Mouse (Mus musculus): ENCODE measurements around the gene Hoxa6. TPM values are rescaled to one million over a fixed set of nuclear protein-coding genes. Genes with fewer than 3 reads are reported as not detected.

The Hoxa6 gene
- total and polyA plus RNA-seq, 3 experiments: 0.16 TPM; not detected in 2

DNA sequence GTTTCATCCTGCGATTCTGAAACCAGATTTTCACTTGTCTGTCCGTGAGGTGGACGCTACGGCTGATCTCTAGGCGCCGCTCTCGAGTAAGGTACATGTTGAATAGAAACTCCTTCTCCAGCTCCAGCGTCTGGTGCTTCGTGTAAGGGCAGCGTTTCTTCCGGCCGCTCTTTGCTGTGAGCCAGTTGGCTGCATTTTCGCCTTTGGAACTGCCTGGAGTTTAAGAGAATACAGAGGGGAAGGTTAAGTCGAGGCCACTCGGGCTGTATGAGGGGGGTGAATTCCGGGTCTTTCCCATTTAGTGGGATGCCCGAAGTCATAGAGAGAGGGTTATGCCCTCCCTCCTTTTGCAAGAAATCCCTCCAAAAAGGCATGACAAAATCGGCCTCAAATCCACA, 24.0 kb upstream of the Hoxa6 start:
- H3K27me3 ChIP-seq (ENCODE audit: insufficient read depth, low read length): peaks cover 54% of the 10 kb centered on the region
- H3K4me3 ChIP-seq (ENCODE audit: low read depth, low read length): no peak overlapping the region
- peaks cover 12% of the 10 kb centered on the region for H3K9me3 ChIP-seq (replicated peaks)
- DNase-seq (ENCODE audit: low spot score) (no peak), ATAC-seq (ENCODE audit: extremely low read depth, insufficient number of reproducible peaks, low FRiP score, poor library complexity, severe bottlenecking) (no peak)
- no peaks in the 10 kb centered on the region for H3K4me1 ChIP-seq (ENCODE audit: insufficient read depth, low read depth, low read length)
- H3K36me3 ChIP-seq (replicated peaks): no peaks in the 10 kb centered on the region
- TF ChIP-seq GATA2 (IDR thresholded peaks at IDR 0.05; ENCODE audit: borderline replicate concordance, low read depth, low read length): no peak
- no peak for TF ChIP-seq POLR2AphosphoS5 (IDR thresholded peaks at IDR 0.05; ENCODE audit: insufficient replicate concordance, low read depth, low read length)
- no peak for TF ChIP-seq TAL1 (conservative IDR thresholded peaks at IDR 0.05; ENCODE audit: low read depth, low read length)
- TF ChIP-seq GATA1 (IDR thresholded peaks at IDR 0.05; ENCODE audit: borderline replicate concordance, low read length): no peak
- no peak for TF ChIP-seq CTCF (IDR thresholded peaks at IDR 0.05; ENCODE audit: low read depth, low read length)

DNA sequence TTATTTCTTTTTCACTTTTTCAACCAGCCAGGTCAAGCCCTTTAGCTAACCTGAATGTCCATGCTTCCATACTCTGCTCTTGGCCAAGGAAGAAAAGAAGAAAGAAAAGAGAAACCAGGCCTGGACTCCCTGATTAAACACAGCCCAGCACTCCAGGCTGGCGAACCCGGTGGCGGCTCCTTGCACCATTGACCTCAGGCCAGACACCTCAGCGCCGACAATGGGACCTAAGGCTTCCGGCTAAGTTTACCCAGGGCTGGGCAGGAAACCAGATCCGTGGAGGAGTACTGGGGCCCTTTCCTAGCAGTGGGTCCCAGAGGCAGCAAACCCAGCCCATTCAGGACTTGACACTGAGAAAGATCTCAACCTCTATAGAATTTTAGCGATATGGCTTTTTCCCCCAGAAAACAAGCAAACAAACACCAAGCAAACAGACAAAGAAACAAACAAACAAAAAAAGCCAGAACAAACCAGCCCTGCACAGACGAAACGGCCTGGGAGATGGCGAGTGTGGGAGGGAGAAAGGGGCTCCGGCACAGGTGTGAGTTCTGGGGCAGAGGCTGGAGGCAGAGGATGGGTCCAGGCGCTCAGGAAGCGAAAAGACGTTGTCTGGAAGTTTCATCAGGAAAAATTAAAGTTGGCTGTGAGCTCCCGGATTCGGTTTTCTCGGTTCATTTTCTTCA, 23.5 kb upstream of the Hoxa6 start:
- Histone ChIP-seq H3K4me3 (ENCODE audit: low read depth, low read length) (no peak overlapping the region), H3K36me3 (replicated peaks) (no peaks in the 10 kb centered on the region), H3K27me3 (ENCODE audit: insufficient read depth, low read length) (peaks cover 54% of the 10 kb centered on the region), H3K4me1 (ENCODE audit: insufficient read depth, low read depth, low read length) (no peaks in the 10 kb centered on the region), H3K9me3 (replicated peaks) (peaks cover 12% of the 10 kb centered on the region)
- TF ChIP-seq POLR2AphosphoS5 (IDR thresholded peaks at IDR 0.05; ENCODE audit: insufficient replicate concordance, low read depth, low read length) (no peak), CTCF (IDR thresholded peaks at IDR 0.05; ENCODE audit: low read depth, low read length) (no peak), TAL1 (conservative IDR thresholded peaks at IDR 0.05; ENCODE audit: low read depth, low read length) (no peak), GATA2 (IDR thresholded peaks at IDR 0.05; ENCODE audit: borderline replicate concordance, low read depth, low read length) (no peak), GATA1 (IDR thresholded peaks at IDR 0.05; ENCODE audit: borderline replicate concordance, low read length) (no peak)
- no peak for ATAC-seq (ENCODE audit: extremely low read depth, insufficient number of reproducible peaks, low FRiP score, poor library complexity, severe bottlenecking)
- DNase-seq (ENCODE audit: low spot score): no peak

DNA sequence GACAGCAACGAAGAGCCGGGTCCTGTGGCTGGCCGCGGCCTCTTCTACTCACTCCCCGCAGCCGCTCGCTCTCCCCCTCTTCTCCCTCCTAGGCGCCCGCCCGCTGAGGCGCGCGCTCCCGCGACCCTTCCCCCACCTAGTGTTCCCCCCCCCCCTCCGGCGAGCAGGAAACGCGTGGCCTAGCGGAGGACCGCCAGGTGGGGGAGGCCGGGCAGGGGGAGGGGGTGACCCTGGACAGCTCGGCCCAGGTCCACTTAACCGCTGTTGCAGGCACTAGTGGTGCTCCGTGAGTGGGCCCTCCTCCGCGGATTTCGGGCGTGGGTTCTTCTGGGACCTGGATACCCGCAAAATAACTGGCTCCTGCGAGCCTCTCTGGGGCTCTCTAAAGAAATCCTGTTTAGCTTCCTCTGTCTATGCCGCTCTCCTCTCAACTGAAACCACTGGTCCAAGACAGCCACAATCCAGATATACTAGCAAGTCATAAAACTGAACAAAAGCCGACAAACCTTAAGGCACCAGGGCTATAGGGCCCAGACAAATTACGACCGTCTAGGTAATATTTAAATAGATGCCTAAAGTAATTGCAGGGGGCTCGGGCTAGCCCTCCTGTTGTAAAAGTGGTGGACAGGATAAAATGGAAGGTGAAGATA, 22.1 kb upstream of the Hoxa6 start, which contains the start of gene Hoxa9:
Gene Hoxa9, minus strand, starts transcription at position 574 of the 650 bp plus-strand sequence.
- DNase-seq (ENCODE audit: low spot score) (no peak), ATAC-seq (ENCODE audit: extremely low read depth, insufficient number of reproducible peaks, low FRiP score, poor library complexity, severe bottlenecking) (no peak)
- H3K4me1 ChIP-seq (ENCODE audit: insufficient read depth, low read depth, low read length): no peaks in the 10 kb centered on the region
- TF ChIP-seq GATA2 (IDR thresholded peaks at IDR 0.05; ENCODE audit: borderline replicate concordance, low read depth, low read length) (no peak), TAL1 (conservative IDR thresholded peaks at IDR 0.05; ENCODE audit: low read depth, low read length) (no peak), GATA1 (IDR thresholded peaks at IDR 0.05; ENCODE audit: borderline replicate concordance, low read length) (no peak), POLR2AphosphoS5 (IDR thresholded peaks at IDR 0.05; ENCODE audit: insufficient replicate concordance, low read depth, low read length) (no peak), CTCF (IDR thresholded peaks at IDR 0.05; ENCODE audit: low read depth, low read length) (no peak)
- H3K36me3 ChIP-seq (replicated peaks): no peaks in the 10 kb centered on the region
- H3K27me3 ChIP-seq (ENCODE audit: insufficient read depth, low read length): peaks cover 66% of the 10 kb centered on the region
- H3K9me3 ChIP-seq (replicated peaks): peaks cover 12% of the 10 kb centered on the region
- no peak within 1 kb of the TSS for H3K4me3 ChIP-seq (ENCODE audit: low read depth, low read length)

DNA sequence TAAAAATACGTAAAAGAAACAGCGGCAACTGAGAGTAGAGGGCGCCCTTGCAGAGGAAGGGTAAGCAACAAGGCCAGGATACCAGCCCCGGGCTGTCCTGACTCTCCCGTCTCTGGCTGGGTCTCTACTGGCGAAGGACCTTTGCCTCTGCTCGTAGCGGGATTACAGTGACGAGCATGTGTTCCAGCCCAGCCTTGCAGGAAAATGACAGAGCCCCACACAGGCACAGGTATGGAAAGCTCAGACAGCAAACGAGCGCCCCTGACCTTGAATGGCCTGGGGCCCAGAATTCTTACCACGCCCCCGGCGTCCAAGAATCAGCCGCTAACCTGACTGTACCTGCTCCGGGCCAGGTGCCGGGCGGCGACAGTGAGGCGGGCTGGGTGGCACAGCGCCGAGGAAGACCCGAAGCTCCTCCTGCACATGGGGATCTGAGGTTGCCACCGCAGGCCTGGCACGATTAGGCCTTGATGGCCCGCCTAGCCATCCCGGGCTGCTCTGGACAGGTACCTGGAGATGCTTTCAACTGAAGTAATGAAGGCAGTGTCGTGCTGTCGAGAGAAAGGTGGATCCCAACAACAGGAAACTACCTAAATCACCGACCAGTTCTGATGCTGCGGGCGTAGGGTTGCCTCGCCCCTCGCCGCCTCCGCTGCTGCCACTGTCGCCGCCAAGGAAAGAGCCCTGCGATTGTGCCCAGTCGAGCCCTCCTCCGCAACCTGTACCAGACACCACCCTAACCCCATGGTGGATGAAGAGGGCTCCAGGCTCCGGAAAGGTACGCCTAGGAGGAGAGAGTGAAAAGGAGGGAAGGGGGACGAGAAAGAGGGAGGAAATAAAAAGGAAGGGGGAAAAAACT, 21.3 kb upstream of the Hoxa6 start:
- H3K27me3 ChIP-seq (ENCODE audit: insufficient read depth, low read length): peaks cover 74% of the 10 kb centered on the region
- H3K36me3 ChIP-seq (replicated peaks): no peaks in the 10 kb centered on the region
- no peak for ATAC-seq (ENCODE audit: extremely low read depth, insufficient number of reproducible peaks, low FRiP score, poor library complexity, severe bottlenecking)
- H3K4me3 ChIP-seq (ENCODE audit: low read depth, low read length): no peak overlapping the region
- no peak for TF ChIP-seq CTCF (IDR thresholded peaks at IDR 0.05; ENCODE audit: low read depth, low read length)
- TF ChIP-seq TAL1 (conservative IDR thresholded peaks at IDR 0.05; ENCODE audit: low read depth, low read length): no peak
- TF ChIP-seq POLR2AphosphoS5 (IDR thresholded peaks at IDR 0.05; ENCODE audit: insufficient replicate concordance, low read depth, low read length): no peak
- no peak for TF ChIP-seq GATA2 (IDR thresholded peaks at IDR 0.05; ENCODE audit: borderline replicate concordance, low read depth, low read length)
- TF ChIP-seq GATA1 (IDR thresholded peaks at IDR 0.05; ENCODE audit: borderline replicate concordance, low read length): no peak
- no peaks in the 10 kb centered on the region; the same call in 1 of the 2 replicates for H3K4me1 ChIP-seq (ENCODE audit: insufficient read depth, low read depth, low read length)
- peaks cover 11% of the 10 kb centered on the region for H3K9me3 ChIP-seq (replicated peaks)
- DNase-seq (ENCODE audit: low spot score): no peak

DNA sequence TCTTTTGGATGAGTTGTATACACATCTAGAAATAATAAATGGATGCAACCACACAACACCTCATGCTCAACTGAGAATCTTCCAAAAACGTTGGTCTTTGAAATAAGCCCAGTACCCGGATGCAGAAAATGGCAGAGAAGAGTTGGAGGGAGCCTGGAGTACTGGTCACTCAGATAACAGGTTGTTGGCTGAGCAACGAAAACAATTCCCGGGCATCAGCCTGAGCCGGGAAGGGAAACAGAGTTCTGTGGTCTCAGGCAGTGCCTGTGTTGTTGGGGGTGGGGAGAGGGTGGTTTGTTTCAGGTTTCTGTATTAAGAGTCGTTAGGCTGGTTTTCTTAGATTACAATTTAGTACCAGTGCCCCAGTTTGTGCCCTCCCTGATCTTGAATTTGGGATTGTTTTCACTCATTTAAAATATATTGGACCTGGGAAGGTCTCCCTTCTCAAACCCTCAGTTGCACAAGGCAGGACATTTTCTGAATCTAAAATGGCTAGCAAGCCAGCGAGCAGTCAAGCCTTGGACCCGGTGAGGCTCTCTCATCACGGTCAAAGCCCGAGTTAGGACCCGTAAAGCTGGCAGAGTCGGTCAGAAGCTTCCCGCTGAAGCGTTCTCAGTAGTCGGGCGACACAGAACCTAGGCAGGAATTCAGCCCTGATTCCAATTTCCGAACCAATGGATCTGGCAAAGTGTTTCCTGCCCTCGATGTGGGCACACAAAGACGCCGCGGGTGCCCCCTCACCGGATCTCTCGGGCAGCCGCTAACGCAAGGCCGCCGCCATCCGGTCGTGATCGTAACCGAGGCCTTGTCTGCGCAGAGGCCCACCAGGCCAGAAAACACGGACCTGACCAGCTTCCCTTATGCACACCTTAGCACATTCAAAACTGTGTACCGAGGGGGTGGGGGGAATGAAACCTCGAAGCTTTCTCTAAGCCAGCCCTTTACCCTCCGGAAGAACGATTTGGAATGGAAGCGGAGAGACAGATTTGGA, 20.2 kb upstream of the Hoxa6 start:
- Histone ChIP-seq H3K4me1 (ENCODE audit: insufficient read depth, low read depth, low read length) (no peaks in the 10 kb centered on the region; the same call in 1 of the 2 replicates), H3K27me3 (ENCODE audit: insufficient read depth, low read length) (peaks cover 78% of the 10 kb centered on the region), H3K36me3 (replicated peaks) (no peaks in the 10 kb centered on the region), H3K4me3 (ENCODE audit: low read depth, low read length) (no peak overlapping the region), H3K9me3 (replicated peaks) (peaks cover 1% of the 10 kb centered on the region; the same call in 1 of the 2 replicates)
- DNase-seq (ENCODE audit: low spot score) (no peak), ATAC-seq (ENCODE audit: extremely low read depth, insufficient number of reproducible peaks, low FRiP score, poor library complexity, severe bottlenecking) (no peak)
- TF ChIP-seq CTCF (IDR thresholded peaks at IDR 0.05; ENCODE audit: low read depth, low read length): no peak
- no peak for TF ChIP-seq GATA1 (IDR thresholded peaks at IDR 0.05; ENCODE audit: borderline replicate concordance, low read length)
